12 mouse cellular contexts compared by ENCODE assay signal in genomic region chr2:103592591-103592929, GRCm38 (mm10). TPM values are rescaled to one million over a fixed set of nuclear protein-coding genes. Genes with fewer than 3 reads are reported as not detected.
A peak's percentile ranks its signal among the peaks of the same experiment; 100 is the strongest.
DNase-seq lines count a peak whose midpoint lies in the region; ATAC-seq and TF ChIP-seq lines count a peak whose summit lies in the region.
"Had no signal": no experiment of that assay in that cellular context is flagged by ENCODE, and none has a peak within 500 bp of the region (broad histone marks: within the 10 kb centered on the region; RNA-seq: fewer than 3 reads in every experiment).

No protein-coding gene starts in this region.

- no peak overlapping the region for H3K9ac ChIP-seq in heart, embryonic 11.5 days (ENCODE audit: low read depth, low read length)
- H3K9ac ChIP-seq in forebrain, postnatal 0 days: no peak overlapping the region
- H3K9ac ChIP-seq: liver, embryonic 15.5 days; stomach, embryonic 15.5 days had no signal

- TF ChIP-seq CTCF in forebrain, postnatal 0 days (IDR thresholded peaks at IDR 0.05; ENCODE audit: low read depth): no peak

- no peak for ATAC-seq in heart, embryonic 11.5 days (replicated peaks; ENCODE audit: insufficient number of reproducible peaks, low FRiP score, low TSS enrichment)
- ATAC-seq in forebrain, postnatal 0 days: peak; percentile 84
- ATAC-seq: inflammation-experienced regulatory T-cells, adult 6 months; Patski had no signal

- H3K27ac ChIP-seq in heart, embryonic 11.5 days (ENCODE audit: low read depth, low read length): peak overlapping the region; percentile 73
- peak overlapping the region; percentile 26; the same call in 1 of the 2 replicates for H3K27ac ChIP-seq in brown adipose tissue, adult 24 weeks (replicated peaks; ENCODE audit: low read depth, low read length)
- H3K27ac ChIP-seq in forebrain, postnatal 0 days (ENCODE audit: low read depth, low read length): peak overlapping the region; percentile 73
- H3K27ac ChIP-seq in midbrain, embryonic 10.5 days (replicated peaks): 0 out of 2 replicates have a peak overlapping the region, but pooled peaks have one; percentile 4
- H3K27ac ChIP-seq: liver, embryonic 15.5 days had no signal

- 30% methylated on average over 3 of the region's 3 CpGs for WGBS in heart, embryonic 11.5 days (ENCODE audit: insufficient replicate concordance)
- 39% methylated on average over 3 of the region's 3 CpGs for WGBS in forebrain, postnatal 0 days
- WGBS in midbrain, embryonic 10.5 days: 76% methylated on average over 3 of the region's 3 CpGs

- DNase-seq in heart, postnatal 10 days: no peak
- no peak for DNase-seq in forebrain, postnatal 0 days
- no peak for DNase-seq in midbrain, embryonic 10.5 days (ENCODE audit: low spot score)
- DNase-seq in testis, postnatal 14 days (ENCODE audit: low spot score): no peak
- no peak for DNase-seq in kidney, postnatal 10 days
- DNase-seq in cerebellum, postnatal 4 days (ENCODE audit: low spot score in 2 of 2): no peak

- no peaks in the 10 kb centered on the region for H3K27me3 ChIP-seq in heart, embryonic 11.5 days (ENCODE audit: control insufficient read depth, insufficient read depth, low read length)
- H3K27me3 ChIP-seq in forebrain, postnatal 0 days (ENCODE audit: insufficient read depth, low read length): no peaks in the 10 kb centered on the region
- no peaks in the 10 kb centered on the region for H3K27me3 ChIP-seq in midbrain, embryonic 10.5 days (ENCODE audit: low read depth, poor library complexity, severe bottlenecking)
- H3K27me3 ChIP-seq: liver, embryonic 15.5 days; Patski; stomach, embryonic 15.5 days had no signal

- no peak overlapping the region for H3K4me3 ChIP-seq in heart, embryonic 11.5 days (ENCODE audit: low read depth, low read length)
- no peak overlapping the region for H3K4me3 ChIP-seq in brown adipose tissue, adult 24 weeks (ENCODE audit: insufficient read depth, low read depth, low read length)
- no peak overlapping the region for H3K4me3 ChIP-seq in forebrain, postnatal 0 days (ENCODE audit: low read depth, low read length)
- no peak overlapping the region for H3K4me3 ChIP-seq in midbrain, embryonic 10.5 days
- H3K4me3 ChIP-seq: liver, embryonic 15.5 days; stomach, embryonic 15.5 days had no signal

- intact Hi-C loops in heart, postnatal 10 days (cut with DNase I): no loop called here

- peaks cover 87% of the 10 kb centered on the region for H3K4me1 ChIP-seq in heart, embryonic 11.5 days (ENCODE audit: control insufficient read depth, insufficient read depth, low read length)
- H3K4me1 ChIP-seq in brown adipose tissue, adult 24 weeks (ENCODE audit: control insufficient read depth, insufficient read depth, insufficient read length, low read length): no peaks in the 10 kb centered on the region
- H3K4me1 ChIP-seq in forebrain, postnatal 0 days (ENCODE audit: insufficient read depth): 0 out of 2 replicates have a peak, but pooled peaks cover 3% of the 10 kb centered on the region
- H3K4me1 ChIP-seq in midbrain, embryonic 10.5 days: peaks cover 39% of the 10 kb centered on the region
- H3K4me1 ChIP-seq: stomach, embryonic 15.5 days had no signal

- H3K9me3 ChIP-seq in heart, embryonic 11.5 days (replicated peaks; ENCODE audit: control insufficient read depth, low read length): no peaks in the 10 kb centered on the region
- no peaks in the 10 kb centered on the region for H3K9me3 ChIP-seq in forebrain, postnatal 0 days (ENCODE audit: low read length)
- no peaks in the 10 kb centered on the region for H3K9me3 ChIP-seq in midbrain, embryonic 10.5 days (replicated peaks)
- H3K9me3 ChIP-seq: liver, embryonic 15.5 days; stomach, embryonic 15.5 days had no signal

- peak overlapping the region; percentile 43 for H3K4me2 ChIP-seq in heart, embryonic 11.5 days
- no peak overlapping the region for H3K4me2 ChIP-seq in forebrain, postnatal 0 days (ENCODE audit: low read depth)
- H3K4me2 ChIP-seq: liver, embryonic 15.5 days; stomach, embryonic 15.5 days had no signal

- H3K36me3 ChIP-seq in heart, embryonic 11.5 days (ENCODE audit: control insufficient read depth, insufficient read depth, low read length): no peaks in the 10 kb centered on the region
- no peaks in the 10 kb centered on the region for H3K36me3 ChIP-seq in forebrain, postnatal 0 days (ENCODE audit: insufficient read depth)
- no peaks in the 10 kb centered on the region for H3K36me3 ChIP-seq in midbrain, embryonic 10.5 days
- H3K36me3 ChIP-seq: liver, embryonic 15.5 days; stomach, embryonic 15.5 days had no signal

RNA-seq across cellular contexts. Expression of gene Abtb2, which starts 26.4 kb away (rescaled TPM):
- 15.6 and 20.6 TPM in 2 replicates for polyA plus RNA-seq in heart, embryonic 11.5 days (2014; fragmentation: Nextera tagmentation; extraction: Ambion mirVana)
- total RNA-seq in heart, postnatal 10 days (2021): 10 to 100 TPM; 21.1 to 27.6 TPM
- polyA plus RNA-seq in brown adipose tissue, adult 24 weeks (2012; ENCODE audit: insufficient read depth, insufficient read length, missing spikeins): 1.9 and 2.0 TPM in 2 replicates
- total RNA-seq in forebrain, postnatal 0 days (2014; rRNA removed): 13.9 and 16.9 TPM in 2 replicates
- polyA plus RNA-seq in forebrain, postnatal 0 days (2015; fragmentation: Nextera tagmentation; extraction: Ambion mirVana): 6.5 TPM in 2 replicates
- 11.5 and 14.9 TPM in 2 replicates for polyA plus RNA-seq in midbrain, embryonic 10.5 days (2016; fragmentation: Nextera tagmentation; extraction: Ambion mirVana)

Comparison
In these comparisons a context has a peak if more than half of its experiments do, and no peak if none do; other contexts are left out.
1. H3K27ac ChIP-seq: peak in every context shown above with its lines; median percentile 73 in heart, embryonic 11.5 days; 73 in forebrain, postnatal 0 days; 26 in brown adipose tissue, adult 24 weeks; 4 in midbrain, embryonic 10.5 days.